Mouse (Mus musculus) heart, postnatal 0 days (tissue): ENCODE data around the gene Lta.

ENCODE experiments used
- CTCF ChIP-seq: IDR thresholded peaks from 2 replicates; pipeline ENCODE4 v1.5.1; 2016; ENCODE audit warnings: antibody characterized with exemption, control low read depth, low read depth
- EP300 ChIP-seq: IDR thresholded peaks from 2 replicates; pipeline ENCODE4 v1.6.1; 2016; ENCODE audit warnings: antibody characterized with exemption, low read depth

DNA sequence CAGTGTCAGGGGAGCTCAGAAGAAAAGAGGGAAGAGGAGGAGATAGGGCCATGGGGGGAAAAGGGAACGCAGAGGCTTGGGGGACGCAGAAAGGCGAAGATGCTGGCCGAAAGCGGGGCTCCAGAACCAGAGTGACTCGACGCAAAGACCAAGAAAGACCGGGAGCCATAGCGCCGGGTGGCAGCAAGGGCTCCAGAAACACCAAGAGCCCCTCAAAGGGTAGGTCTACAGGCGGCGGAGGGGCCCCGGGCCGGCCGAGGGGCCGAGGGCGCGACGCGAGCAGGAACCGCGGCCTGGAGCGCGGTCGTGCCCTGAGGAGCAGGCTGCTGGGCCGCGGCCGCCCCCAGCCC is 41.0 kb downstream of the Lta start:
- TF ChIP-seq CTCF (no peak), EP300 (no peak)
